In the genomic region with DNA sequence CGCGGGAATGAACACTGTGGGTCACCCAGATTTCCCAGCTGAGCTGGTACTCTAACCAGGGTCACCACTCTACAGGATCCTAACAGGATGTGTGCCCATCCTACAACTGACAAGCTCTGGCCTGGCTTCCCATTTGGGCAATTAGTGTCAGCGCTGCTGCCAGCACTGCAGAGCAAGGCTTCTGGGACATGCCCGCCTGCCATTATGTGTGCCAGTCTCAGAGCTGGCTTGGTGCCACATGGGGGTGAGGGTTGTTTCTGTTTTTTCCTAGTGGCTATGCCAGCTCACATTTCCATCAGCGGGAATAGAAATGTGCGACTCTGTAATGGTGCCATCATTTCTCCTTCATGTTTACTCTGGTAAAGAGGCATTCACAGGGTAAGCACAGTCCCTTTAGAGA, we compare ENCODE assay signal across 8 mouse cellular contexts. TPM values are rescaled to one million over a fixed set of nuclear protein-coding genes. Genes with fewer than 3 reads are reported as not detected.
DNase-seq lines count a peak whose midpoint lies in the region; ATAC-seq and TF ChIP-seq lines count a peak whose summit lies in the region.

No protein-coding gene starts in this region.

- DNase-seq in heart, adult 11 months, result peak; percentile 92
- peak; percentile 43 for DNase-seq in adrenal gland, adult 2 months
- peak; percentile 87 to 94 for DNase-seq in layer of hippocampus, adult 18-20 months (ENCODE audit: low spot score in 2 of 2)
- peak; percentile 82 for DNase-seq in right cerebral cortex, adult 18-20 months
- no peak for DNase-seq in lung, adult 2 months

- no peaks in the 10 kb centered on the region for H3K36me3 ChIP-seq in heart, embryonic 12.5 days

- H3K27me3 ChIP-seq in heart, embryonic 12.5 days (replicated peaks), result no peaks in the 10 kb centered on the region

- no peak overlapping the region for H3K4me3 ChIP-seq in heart, embryonic 12.5 days
- H3K4me3 ChIP-seq in cortical plate, adult 2 months (ENCODE audit: insufficient read depth, low read length), result no peak overlapping the region
- no peak overlapping the region for H3K4me3 ChIP-seq in lung, adult 2 months (replicated peaks; ENCODE audit: extremely low read depth, low read depth, low read length)

- no peak for TF ChIP-seq CTCF in cortical plate, adult 2 months (IDR thresholded peaks at IDR 0.05; ENCODE audit: extremely low read depth, insufficient read depth, low read length)
- no peak for TF ChIP-seq CTCF in lung, adult 2 months (IDR thresholded peaks at IDR 0.05; ENCODE audit: insufficient read depth, low read length)

- ATAC-seq in heart, embryonic 12.5 days (ENCODE audit: insufficient number of reproducible peaks, low FRiP score), result no peak
- ATAC-seq in megakaryocyte-erythroid progenitor cell, adult 5-6 weeks (replicated peaks; ENCODE audit: low FRiP score, low TSS enrichment, poor library complexity, severe bottlenecking), result no peak

- no peak overlapping the region for H3K27ac ChIP-seq in heart, embryonic 12.5 days (ENCODE audit: poor library complexity, severe bottlenecking)
- peak overlapping the region; percentile 48; the same call in 1 of the 2 replicates for H3K27ac ChIP-seq in cortical plate, adult 2 months (ENCODE audit: insufficient read depth, low read length)

- 90% methylated on average over 6 of the region's 6 CpGs for WGBS in heart, embryonic 12.5 days
- 65% methylated on average over 6 of the region's 6 CpGs for WGBS in lung, adult 2 months

- H3K4me2 ChIP-seq in heart, embryonic 12.5 days, result no peak overlapping the region

- no peak overlapping the region for H3K9ac ChIP-seq in heart, embryonic 12.5 days

- H3K9me3 ChIP-seq in heart, embryonic 12.5 days (replicated peaks), result no peaks in the 10 kb centered on the region

- H3K4me1 ChIP-seq in heart, embryonic 12.5 days (replicated peaks), result peaks cover under 1% of the 10 kb centered on the region; the same call in 1 of the 2 replicates
- peaks cover 15% of the 10 kb centered on the region for H3K4me1 ChIP-seq in cortical plate, adult 2 months (ENCODE audit: control insufficient read depth, insufficient read depth, low read length)
- H3K4me1 ChIP-seq in lung, adult 2 months (ENCODE audit: control insufficient read depth, insufficient read depth, low read length), result no peaks in the 10 kb centered on the region

- no peak for TF ChIP-seq POLR2A in cortical plate, adult 2 months (IDR thresholded peaks at IDR 0.05; ENCODE audit: extremely low read depth, insufficient read depth, low read length)
- no peak for TF ChIP-seq POLR2A in lung, adult 2 months (IDR thresholded peaks at IDR 0.05; ENCODE audit: borderline replicate concordance, extremely low read depth, low read depth, low read length)

RNA-seq across cellular contexts. Expression of gene Ralgps1, which starts 15.7 kb away (rescaled TPM):
- 5.4 and 6.3 TPM in 2 replicates for polyA plus RNA-seq in heart, embryonic 12.5 days (2016; fragmentation: Nextera tagmentation; extraction: Ambion mirVana)
- 1 to 10 TPM; 4.2 to 5.1 TPM for total RNA-seq in adrenal gland, adult 2 months (2021)
- 2.8 and 3.8 TPM in 2 replicates for polyA plus RNA-seq in adrenal gland, adult 2 months (2012; rRNA removed)
- polyA plus RNA-seq in cortical plate, adult 2 months (2012; rRNA removed), result 66.0 and 66.6 TPM in 2 replicates
- 10 to 100 TPM; 60.3 to 62.4 TPM for total RNA-seq in layer of hippocampus, adult 18-20 months (2021)
- total RNA-seq in megakaryocyte-erythroid progenitor cell, adult 5-6 weeks (2014; fragmentation: Nextera tagmentation), result 1.9 and 3.0 TPM in 2 replicates
- 0.66 and 0.76 TPM in 2 replicates for total RNA-seq in megakaryocyte-erythroid progenitor cell, adult 5-6 weeks (2017)
- 4.7 and 5.9 TPM in 2 replicates for polyA plus RNA-seq in lung, adult 2 months (2012; rRNA removed)
